Mouse (Mus musculus) intestine, postnatal 0 days (tissue): ENCODE results near the gene Adsl. TPM values are rescaled to one million over a fixed set of nuclear protein-coding genes. Genes with fewer than 3 reads are reported as not detected.

ENCODE experiments used
- ATAC-seq: fragments of 200-750 bp; cut with Nextera tagmentation; 2 replicates; pipeline ENCODE4 v1.8.0; 2017; ENCODE audit warnings: mild to moderate bottlenecking, moderate TSS enrichment, moderate library complexity
- H3K27ac ChIP-seq: fragments of 300-500 bp; sonication (generic); 2 replicates; pipeline ENCODE4 v1.5.1; 2014; ENCODE audit warnings: mild to moderate bottlenecking, low read depth, low read length, moderate library complexity
- H3K27me3 ChIP-seq: fragments of 300-500 bp; sonication (generic); replicated peaks from 2 replicates; pipeline ENCODE4 v1.6.1; 2014; ENCODE audit warnings: low read length, mixed read lengths; ENCODE audit not compliant: control insufficient read depth, insufficient read depth
- H3K36me3 ChIP-seq: fragments of 300-500 bp; sonication (generic); 2 replicates; pipeline ENCODE4 v1.6.1; 2014; ENCODE audit warnings: mild to moderate bottlenecking, moderate library complexity; ENCODE audit not compliant: control insufficient read depth, insufficient read depth
- H3K4me1 ChIP-seq: fragments of 300-500 bp; sonication (generic); replicated peaks from 2 replicates; pipeline ENCODE4 v1.6.1; 2014; ENCODE audit warnings: antibody characterized with exemption, low read length, mixed read lengths; ENCODE audit not compliant: control insufficient read depth, insufficient read depth
- H3K4me2 ChIP-seq: fragments of 300-500 bp; sonication (generic); replicated peaks from 2 replicates; pipeline ENCODE4 v1.6.1; 2014; ENCODE audit warnings: low read depth, mild to moderate bottlenecking, moderate library complexity
- H3K4me3 ChIP-seq: fragments of 300-500 bp; sonication (generic); 2 replicates; pipeline ENCODE4 v1.5.1; 2014; ENCODE audit warnings: low read depth, low read length
- H3K9ac ChIP-seq: fragments of 300-500 bp; sonication (generic); 2 replicates; pipeline ENCODE4 v1.6.1; 2014; ENCODE audit warnings: mild to moderate bottlenecking, low read depth, low read length
- H3K9me3 ChIP-seq: fragments of 300-500 bp; sonication (generic); 2 replicates; pipeline ENCODE4 v1.6.1; 2016; ENCODE audit warnings: mixed run types; ENCODE audit not compliant: control insufficient read depth
- CTCF ChIP-seq: sonication (generic); IDR thresholded peaks from 2 replicates; pipeline ENCODE4 v1.5.1; 2016; ENCODE audit warnings: low read depth, mild to moderate bottlenecking, control low read depth, antibody characterized with exemption, moderate library complexity
- WGBS: fragments of 180-500 bp; shearing (Covaris S2); extraction: QIAGEN DNeasy Blood & Tissue Kit; methylation state at CpG from one replicate; pipeline ENCODE4 v1.1.7; 2014; 5-methylcytosine and 5-hydroxymethylcytosine counted together
- polyA plus RNA-seq: library from polyadenylated mRNA; unstranded; fragments of >200 nt; fragmentation: Nextera tagmentation; extraction: Ambion mirVana; gene quantifications from 2 replicates; pipeline ENCODE4 v1.2.1, GENCODE M21; 2015

Gene Adsl
- polyA plus RNA-seq, 1 experiment from 2014 or later, result 31.9 TPM

DNA sequence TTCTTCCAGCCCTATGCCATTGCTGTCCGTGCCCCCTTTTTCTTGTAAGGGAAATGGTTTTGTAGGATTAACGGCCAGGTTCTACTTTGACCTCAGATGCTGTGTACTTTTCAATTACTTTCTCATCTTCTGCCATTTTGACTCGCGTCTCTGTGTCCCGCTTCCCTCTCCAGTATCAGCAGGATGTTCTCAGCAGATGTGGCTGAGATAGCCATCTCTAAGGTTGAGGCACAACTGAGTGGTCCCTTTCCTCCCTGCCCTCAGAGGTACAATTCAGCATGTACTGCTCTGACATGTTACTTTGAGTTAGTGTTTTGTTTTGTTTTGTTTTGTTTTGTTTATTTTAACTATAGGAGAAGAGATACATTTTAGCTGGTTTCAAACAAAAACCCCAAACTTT is 13.4 kb upstream of the Adsl start:
- no peak for ATAC-seq
- Histone ChIP-seq H3K36me3 (peaks cover 28% of the 10 kb centered on the region), H3K9me3 (no peaks in the 10 kb centered on the region), H3K4me3 (no peak overlapping the region), H3K27me3 (no peaks in the 10 kb centered on the region), H3K4me2 (no peak overlapping the region), H3K27ac (no peak overlapping the region), H3K4me1 (no peaks in the 10 kb centered on the region), H3K9ac (no peak overlapping the region)
- TF ChIP-seq CTCF, result no peak
- 86% methylated on average over 5 of the region's 5 CpGs for WGBS

DNA sequence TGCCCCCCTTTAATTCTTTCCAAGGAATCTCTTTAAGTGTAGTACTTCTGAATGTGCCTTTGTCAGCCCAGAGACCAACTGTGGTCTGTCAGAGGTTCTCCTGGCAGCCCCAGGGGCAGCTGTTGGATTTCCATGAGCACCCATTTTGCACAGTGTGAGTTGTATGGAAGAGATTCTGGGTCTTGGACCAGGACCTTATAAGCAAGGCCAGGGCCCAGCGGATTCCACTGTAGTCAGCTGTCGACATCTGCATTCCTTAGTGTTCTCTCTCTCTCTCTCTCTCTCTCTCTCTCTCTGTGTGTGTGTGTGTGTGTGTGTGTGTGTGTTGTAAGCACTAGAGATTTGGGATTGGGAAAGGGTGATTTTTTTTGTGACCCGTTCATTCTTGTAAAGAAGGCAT is 11.6 kb upstream of the Adsl start:
- H3K4me3 ChIP-seq, result no peak overlapping the region
- TF ChIP-seq CTCF, result no peak
- WGBS, result 68% methylated on average over 3 of the region's 3 CpGs
- H3K9me3 ChIP-seq, result no peaks in the 10 kb centered on the region
- no peak overlapping the region for H3K9ac ChIP-seq
- no peak overlapping the region for H3K27ac ChIP-seq
- H3K27me3 ChIP-seq, result no peaks in the 10 kb centered on the region
- no peak for ATAC-seq
- peaks cover 25% of the 10 kb centered on the region for H3K36me3 ChIP-seq
- no peak overlapping the region for H3K4me2 ChIP-seq
- no peaks in the 10 kb centered on the region for H3K4me1 ChIP-seq

DNA sequence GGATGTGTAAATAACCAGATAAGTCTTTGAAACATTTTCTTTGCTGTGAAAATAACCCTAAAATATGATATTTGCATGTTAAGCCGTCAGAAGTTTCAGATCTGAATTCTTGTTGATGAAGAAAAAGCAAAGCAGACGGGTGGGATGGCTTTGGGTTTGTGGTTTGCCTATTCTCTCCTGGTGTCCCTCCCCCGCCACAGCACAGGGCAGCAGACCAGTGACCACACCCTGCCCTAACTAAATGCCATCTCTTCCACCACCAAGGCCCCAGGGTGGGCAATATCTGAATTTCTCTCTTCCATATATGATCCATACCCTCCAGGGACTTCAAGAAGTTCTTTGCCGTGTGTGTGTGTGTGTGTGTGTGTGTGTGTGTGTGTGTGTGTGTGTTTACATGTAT is 9.7 kb upstream of the Adsl start:
- no peak for TF ChIP-seq CTCF
- Histone ChIP-seq H3K27ac (no peak overlapping the region), H3K36me3 (peaks cover 12% of the 10 kb centered on the region), H3K9me3 (no peaks in the 10 kb centered on the region), H3K4me3 (no peak overlapping the region), H3K4me1 (no peaks in the 10 kb centered on the region), H3K9ac (no peak overlapping the region), H3K4me2 (no peak overlapping the region), H3K27me3 (no peaks in the 10 kb centered on the region)
- WGBS, result 88% methylated on average over 4 of the region's 4 CpGs
- ATAC-seq, result no peak

DNA sequence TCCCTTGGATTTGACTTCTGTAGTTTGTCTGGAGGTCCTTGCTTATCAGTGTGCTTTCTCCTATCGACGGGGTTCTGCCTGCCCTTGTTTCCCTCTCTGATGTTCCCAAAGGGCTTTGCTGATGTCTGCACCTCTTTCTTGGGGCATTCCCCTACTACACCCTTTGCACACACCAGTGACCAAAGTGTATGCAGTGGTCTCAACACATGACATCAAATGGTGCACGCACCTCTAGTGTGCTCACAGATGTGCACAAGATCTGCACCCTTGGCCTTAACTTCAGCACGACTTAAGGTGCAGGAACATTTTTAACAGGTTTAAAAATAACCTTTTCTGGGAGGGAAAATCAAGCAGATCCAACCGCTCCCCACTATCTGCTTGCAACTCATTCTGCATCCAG is 8.9 kb upstream of the Adsl start:
- no peaks in the 10 kb centered on the region for H3K27me3 ChIP-seq
- ATAC-seq, result no peak
- H3K9ac ChIP-seq, result no peak overlapping the region
- H3K4me2 ChIP-seq, result no peak overlapping the region
- no peaks in the 10 kb centered on the region for H3K9me3 ChIP-seq
- H3K4me3 ChIP-seq, result no peak overlapping the region
- H3K4me1 ChIP-seq, result no peaks in the 10 kb centered on the region
- peaks cover 7% of the 10 kb centered on the region; the same call in 1 of the 2 replicates for H3K36me3 ChIP-seq
- no peak overlapping the region for H3K27ac ChIP-seq
- 79% methylated on average over 5 of the region's 5 CpGs for WGBS
- TF ChIP-seq CTCF, result no peak

DNA sequence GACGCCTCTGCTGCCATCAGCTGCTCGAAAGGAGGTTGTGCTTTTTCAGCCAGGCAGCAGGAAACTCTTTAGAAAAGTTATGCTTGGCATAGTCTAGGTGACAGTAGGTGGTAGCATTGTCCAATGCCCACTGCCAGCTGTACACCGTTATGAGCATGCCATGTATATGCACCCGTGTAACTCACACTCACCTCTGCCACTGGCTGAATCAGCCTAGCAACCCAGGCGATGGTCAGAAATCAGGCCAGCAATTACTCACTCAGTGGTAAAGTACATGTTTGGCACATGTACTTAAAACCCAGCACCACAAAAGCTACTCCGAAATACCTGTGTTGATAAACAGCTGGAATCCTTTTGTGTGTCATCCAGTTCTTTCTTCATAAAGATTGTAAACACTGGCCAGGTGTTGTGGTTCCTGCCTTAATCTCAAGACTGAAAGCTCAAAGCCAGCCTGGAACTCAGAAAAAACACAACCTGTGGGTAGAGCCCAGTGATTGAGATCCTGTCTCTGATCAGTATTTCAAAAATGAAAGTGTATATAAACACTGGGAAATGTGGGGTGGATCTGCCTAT is 6.7 kb upstream of the Adsl start:
- Histone ChIP-seq H3K4me2 (no peak overlapping the region), H3K4me3 (no peak overlapping the region), H3K36me3 (no peaks in the 10 kb centered on the region), H3K27me3 (no peaks in the 10 kb centered on the region), H3K27ac (no peak overlapping the region), H3K9me3 (no peaks in the 10 kb centered on the region), H3K9ac (no peak overlapping the region), H3K4me1 (peaks cover 2% of the 10 kb centered on the region; the same call in 1 of the 2 replicates)
- WGBS, result 87% methylated on average over 6 of the region's 6 CpGs
- no peak for TF ChIP-seq CTCF
- ATAC-seq, result no peak

GRCm38 (mm10) chr15:80945851-80946250 is 2.4 kb upstream of the Adsl start:
- peak; percentile 70 for TF ChIP-seq CTCF
- Histone ChIP-seq H3K27me3 (no peaks in the 10 kb centered on the region), H3K27ac (no peak overlapping the region), H3K4me1 (peaks cover 2% of the 10 kb centered on the region; the same call in 1 of the 2 replicates), H3K4me3 (no peak overlapping the region), H3K4me2 (no peak overlapping the region), H3K9ac (no peak overlapping the region), H3K9me3 (no peaks in the 10 kb centered on the region), H3K36me3 (no peaks in the 10 kb centered on the region)
- ATAC-seq, result no peak
- WGBS, result 61% methylated on average over 3 of the region's 3 CpGs

DNA sequence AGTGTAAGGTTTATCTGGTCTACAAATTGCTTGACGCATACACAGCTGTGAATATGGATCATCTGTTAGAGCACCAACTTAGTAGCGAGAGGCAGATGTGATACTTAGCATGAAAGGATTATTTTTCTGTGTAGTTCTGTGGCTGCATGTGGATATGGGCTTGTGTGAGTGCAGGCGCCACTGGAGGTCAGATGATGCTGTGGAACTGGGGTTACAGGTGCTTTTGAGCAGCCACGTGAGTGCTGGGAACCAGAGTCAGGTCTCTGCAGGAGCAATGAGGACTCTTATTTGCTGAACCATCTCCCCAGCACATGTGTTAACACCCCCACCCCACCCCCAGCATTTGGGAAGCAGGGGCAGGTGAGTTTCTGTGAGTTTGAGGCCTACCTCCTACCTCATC is 1.1 kb downstream of the Adsl start:
- H3K27ac ChIP-seq, result no peak overlapping the region
- peaks cover 2% of the 10 kb centered on the region; the same call in 1 of the 2 replicates for H3K4me1 ChIP-seq
- peak overlapping the region; percentile 62 for H3K4me2 ChIP-seq
- ATAC-seq, result no peak
- H3K27me3 ChIP-seq, result no peaks in the 10 kb centered on the region
- H3K36me3 ChIP-seq, result peaks cover 25% of the 10 kb centered on the region
- 35% methylated on average over 4 of the region's 4 CpGs for WGBS
- no peak overlapping the region for H3K9ac ChIP-seq
- H3K4me3 ChIP-seq, result peak overlapping the region; percentile 82
- no peaks in the 10 kb centered on the region for H3K9me3 ChIP-seq
- no peak for TF ChIP-seq CTCF
